Mouse (Mus musculus): ENCODE measurements around the gene F11r.

DNA sequence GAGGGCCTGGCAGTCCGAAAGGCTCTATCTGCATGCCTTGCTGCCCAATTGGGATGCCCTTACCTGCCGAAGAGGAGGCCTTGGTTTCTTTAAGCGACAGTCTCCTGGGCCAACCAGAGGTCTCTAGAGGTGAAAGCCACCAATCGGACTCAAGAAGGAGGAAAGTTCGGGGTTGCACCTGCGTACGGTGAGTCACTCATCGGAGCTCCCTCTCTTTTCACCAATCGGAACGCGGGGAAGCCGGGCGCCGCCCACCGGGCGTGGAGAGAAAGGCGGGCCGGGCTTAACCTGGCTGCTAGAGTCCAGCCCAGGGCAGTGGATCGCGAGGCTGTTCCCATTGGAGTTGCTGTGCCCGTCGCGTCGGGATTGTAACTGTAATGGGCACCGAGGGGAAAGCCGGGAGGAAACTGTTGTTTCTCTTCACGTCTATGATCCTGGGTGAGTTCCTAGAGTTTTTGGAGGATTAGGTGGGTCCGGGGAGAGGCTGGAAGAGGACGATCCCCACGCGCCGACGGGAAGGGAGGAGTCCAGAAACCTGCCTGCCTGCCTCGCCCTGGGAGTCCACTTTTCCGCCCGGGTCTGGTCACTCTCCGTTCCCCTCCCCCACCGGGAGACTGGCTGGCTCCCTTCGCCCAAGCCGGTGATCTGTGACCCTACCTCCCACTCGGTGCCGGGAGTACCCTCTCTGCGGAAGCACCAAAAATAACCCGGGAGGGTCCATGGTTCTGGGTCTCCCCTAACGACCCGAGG, at the start of gene F11r:
- TF ChIP-seq CHD1 (IDR thresholded peaks at IDR 0.05; ENCODE audit: low read depth, low read length), result no peak
- TF ChIP-seq POLR2A (IDR thresholded peaks at IDR 0.05; ENCODE audit: control insufficient read depth in 1 of 2, insufficient read depth in 1 of 2, low read depth in 1 of 2, low read length in 2 of 2, poor library complexity in 1 of 2), result no peak
- TF ChIP-seq MAX (IDR thresholded peaks at IDR 0.05; ENCODE audit: low read length), result no peak
- no peak for TF ChIP-seq CTCF (IDR thresholded peaks at IDR 0.05 in 2 of 3, conservative IDR thresholded peaks at IDR 0.05 in 1 of 3; ENCODE audit: control insufficient read depth in 1 of 3, insufficient read depth in 1 of 3, low read depth in 2 of 3, low read length in 3 of 3, poor library complexity in 1 of 3, severe bottlenecking in 1 of 3)
- TF ChIP-seq GATA1 (IDR thresholded peaks at IDR 0.05; ENCODE audit: low read depth, low read length), result no peak
- no peak for TF ChIP-seq BHLHE40 (IDR thresholded peaks at IDR 0.05; ENCODE audit: borderline replicate concordance, low read depth, low read length)
- TF ChIP-seq ZC3H11A (IDR thresholded peaks at IDR 0.05; ENCODE audit: low read depth, low read length), result no peak
- no peak for TF ChIP-seq EP300 (IDR thresholded peaks at IDR 0.05; ENCODE audit: low read depth in 1 of 2, low read length in 2 of 2)
- no peak for TF ChIP-seq RCOR1 (IDR thresholded peaks at IDR 0.05; ENCODE audit: low read depth, low read length)
- no peak for TF ChIP-seq RAD21 (IDR thresholded peaks at IDR 0.05; ENCODE audit: low read depth, low read length)
- TF ChIP-seq POLR2AphosphoS2 (IDR thresholded peaks at IDR 0.05; ENCODE audit: low read length), result no peak
- TF ChIP-seq ZKSCAN1 (IDR thresholded peaks at IDR 0.05; ENCODE audit: low read depth, low read length), result no peak
- TF ChIP-seq E2F4 (IDR thresholded peaks at IDR 0.05; ENCODE audit: borderline replicate concordance, low read depth, low read length), result no peak

Measured in MEL (cell line).